Mouse (Mus musculus) layer of hippocampus, adult 9-11 months (tissue): ENCODE data around the gene Pgc.

Source experiments
- DNase-seq: peaks from one replicate; pipeline ENCODE4 v3.0.0; 2022

The Pgc gene

DNA sequence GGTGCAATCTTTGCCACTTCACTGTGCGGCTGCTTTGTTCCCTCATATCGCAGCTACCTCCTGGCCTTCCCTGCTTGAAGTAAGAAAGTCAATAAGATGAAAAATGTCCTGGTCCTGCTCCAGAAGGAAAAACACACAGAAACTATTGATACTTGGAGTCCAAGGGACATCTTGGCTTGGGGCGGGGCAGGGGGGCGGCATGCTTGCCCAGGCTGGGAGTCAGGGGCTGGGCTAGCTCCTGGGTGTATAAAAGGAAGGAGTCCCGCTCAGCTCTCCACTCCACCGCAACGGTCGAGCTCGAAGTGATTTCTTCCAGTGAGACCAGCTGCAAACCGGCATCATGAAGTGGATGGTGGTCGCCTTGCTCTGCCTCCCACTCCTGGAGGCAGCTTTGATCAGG, at the start of gene Pgc:
Pgc (plus strand) TSS at position 277 of the 400 bp plus-strand sequence.
- DNase-seq, result no peak

DNA sequence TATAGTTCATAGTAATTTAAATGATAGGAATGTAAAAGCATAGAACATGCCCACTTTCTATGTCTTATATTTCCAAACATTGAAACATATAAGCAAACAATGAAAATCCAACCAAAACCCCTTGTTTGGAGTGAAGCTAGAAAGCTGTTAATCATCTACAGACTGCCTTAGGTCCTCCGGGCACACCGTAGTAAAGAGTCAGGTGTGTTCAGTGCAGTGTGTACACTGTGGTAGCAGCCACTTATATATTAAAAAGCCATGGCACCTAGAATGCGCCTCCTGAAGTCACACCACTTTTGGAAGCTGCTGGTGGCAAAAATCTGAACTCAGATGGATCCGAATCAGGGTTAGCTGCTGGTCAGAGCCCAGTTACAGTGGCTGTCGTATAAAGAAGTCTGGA, 48.4 kb upstream of the Pgc start:
- DNase-seq, result no peak

DNA sequence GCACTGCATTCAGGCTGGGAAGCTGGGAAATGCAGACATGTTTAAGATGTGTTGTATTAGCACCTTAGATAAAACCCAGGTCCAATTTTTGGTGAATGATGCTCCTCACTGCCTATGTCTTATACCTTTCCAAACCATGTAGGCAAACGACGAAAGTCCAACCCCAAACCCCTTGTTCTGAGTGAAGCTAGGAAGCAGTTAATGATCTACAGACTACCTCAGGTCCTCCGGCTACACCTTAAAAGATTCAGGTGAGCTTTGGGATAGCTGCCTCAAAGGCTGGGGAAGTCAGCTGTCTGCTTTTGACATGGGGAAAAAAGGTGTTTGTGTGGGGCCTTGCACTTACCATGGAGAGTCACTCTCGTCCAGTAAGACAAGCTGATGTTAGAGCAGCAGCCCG, 47.9 kb upstream of the Pgc start:
- no peak for DNase-seq

DNA sequence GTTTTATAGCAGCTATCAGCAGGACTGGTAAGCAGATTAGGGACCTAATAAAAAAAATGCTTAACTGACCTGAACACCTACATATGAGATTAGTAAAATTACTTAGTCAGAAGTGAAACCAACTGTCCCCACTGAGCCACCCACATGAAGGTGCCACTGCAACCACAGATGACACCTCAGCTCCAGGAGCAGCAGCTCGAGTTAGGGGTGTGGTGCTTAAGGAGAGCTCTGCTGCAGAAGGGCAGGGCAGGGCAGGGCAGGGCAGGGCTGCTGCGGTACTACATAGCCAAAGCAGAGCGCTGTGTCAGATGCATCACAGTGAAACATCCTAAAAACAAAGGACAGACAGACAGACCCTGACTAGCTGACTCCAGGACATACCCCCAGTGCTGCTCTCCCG, 43.8 kb upstream of the Pgc start:
- no peak for DNase-seq

DNA sequence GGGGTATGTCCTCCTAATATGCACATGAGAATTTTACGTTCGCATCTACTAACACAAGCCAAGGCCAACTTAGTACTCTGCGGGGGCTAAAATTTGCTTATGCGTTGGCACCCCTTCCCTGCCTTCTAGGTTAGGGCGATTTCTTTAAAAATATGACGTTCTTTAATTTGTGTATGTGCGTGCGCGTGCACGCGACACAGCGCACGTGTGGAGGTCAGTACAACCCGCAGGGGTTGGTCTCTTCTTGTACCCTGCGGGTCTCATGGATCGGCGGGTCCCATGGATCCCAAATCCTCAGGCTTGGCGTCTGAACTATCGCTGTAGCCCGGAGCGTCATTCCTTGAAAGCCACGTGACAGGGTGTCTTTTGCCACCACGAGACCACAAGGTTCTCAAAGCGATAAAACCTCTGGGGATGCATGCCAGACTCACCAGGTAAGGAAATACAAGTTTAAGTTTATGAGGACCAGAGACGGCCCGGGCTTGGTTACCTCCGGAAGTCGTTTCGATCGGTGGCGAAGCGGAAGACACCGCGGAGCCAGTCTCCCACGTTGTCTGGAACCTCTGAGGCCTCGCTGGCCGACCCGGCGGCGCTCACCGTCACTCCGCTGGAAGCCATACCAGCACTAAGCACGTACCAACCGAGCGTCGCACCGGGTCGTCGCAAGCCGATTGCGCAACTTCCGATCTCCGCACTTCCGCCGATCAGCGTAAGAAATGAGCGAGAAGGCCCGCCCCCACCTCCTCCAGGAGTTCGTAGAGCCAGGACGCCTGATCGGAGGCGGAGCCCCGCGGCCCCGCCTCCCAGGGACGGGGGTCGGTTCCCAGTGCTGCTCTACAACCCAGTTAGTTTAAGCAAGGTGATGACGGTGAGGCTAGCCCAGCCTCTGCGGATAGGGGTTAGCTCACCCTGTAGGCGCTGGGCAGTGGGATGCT, 39.0 kb upstream of the Pgc start:
- DNase-seq, result peak; percentile 97

DNA sequence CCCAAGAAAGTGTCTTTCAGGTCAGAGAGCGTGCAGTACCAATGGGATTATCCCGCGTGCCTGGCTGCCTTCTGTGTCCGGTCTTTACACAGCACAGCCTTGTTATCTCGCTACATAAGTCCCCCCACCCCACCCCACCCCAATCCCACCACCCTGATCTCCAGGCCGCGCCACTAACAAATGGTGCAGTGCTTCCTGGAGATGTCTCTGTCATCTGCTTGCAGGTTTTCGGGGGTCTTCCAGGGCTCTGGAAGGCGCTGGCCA, 38.4 kb upstream of the Pgc start, which contains the start of gene Tomm6:
Tomm6 (minus strand) TSS at position 43 of the 264 bp plus-strand sequence.
- no peak for DNase-seq

DNA sequence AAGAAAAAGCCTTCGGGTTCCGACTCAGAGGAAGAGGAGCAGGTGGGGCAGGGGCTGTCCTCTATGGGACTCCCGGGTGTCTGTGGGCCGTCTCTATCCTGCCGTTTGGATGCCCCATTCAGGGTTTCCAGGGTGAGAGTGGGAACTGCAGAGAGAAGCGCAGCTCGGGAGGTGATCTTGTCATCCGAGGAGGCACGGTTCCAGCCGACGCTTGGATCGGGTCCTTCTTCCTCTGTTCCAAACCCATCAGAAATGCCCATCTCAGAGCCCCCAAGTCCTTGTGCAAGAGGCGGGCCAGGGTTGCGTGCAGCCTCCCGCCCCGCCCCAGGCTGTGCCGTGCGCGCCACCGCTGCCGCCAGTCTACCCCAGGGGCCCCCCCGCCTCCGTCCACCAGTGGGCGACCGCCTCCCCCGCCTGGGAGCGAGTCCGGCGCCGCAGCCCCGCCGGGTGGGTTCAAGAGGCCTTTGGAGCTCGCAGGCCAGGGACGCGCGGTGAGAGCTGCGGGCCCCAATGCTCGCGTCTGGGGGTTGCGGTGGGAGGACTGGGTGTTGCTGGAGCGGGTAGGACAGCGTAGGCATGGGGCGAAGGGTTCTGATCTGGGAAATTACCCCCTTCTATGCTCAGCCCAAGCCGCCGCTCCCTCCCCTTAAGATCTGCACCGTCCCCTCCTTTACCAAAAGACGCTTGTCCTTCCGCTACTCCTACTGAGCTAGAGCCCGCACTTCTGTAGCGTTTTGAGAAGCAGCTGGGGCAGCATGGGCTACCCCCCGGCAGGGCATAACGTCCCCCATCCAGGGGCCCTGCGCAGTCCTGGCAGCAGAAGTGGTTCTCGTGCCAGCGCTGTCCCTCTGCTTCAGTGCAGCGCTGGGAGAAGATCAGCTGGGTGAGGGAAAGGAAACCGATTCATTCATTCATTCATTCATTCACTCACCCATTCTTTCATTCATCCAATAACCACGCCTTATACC, 37.8 kb upstream of the Pgc start, which contains the start of gene Frs3:
Frs3 (plus strand) TSS at position 423 of the 968 bp plus-strand sequence.
- DNase-seq, result peak; percentile 74

DNA sequence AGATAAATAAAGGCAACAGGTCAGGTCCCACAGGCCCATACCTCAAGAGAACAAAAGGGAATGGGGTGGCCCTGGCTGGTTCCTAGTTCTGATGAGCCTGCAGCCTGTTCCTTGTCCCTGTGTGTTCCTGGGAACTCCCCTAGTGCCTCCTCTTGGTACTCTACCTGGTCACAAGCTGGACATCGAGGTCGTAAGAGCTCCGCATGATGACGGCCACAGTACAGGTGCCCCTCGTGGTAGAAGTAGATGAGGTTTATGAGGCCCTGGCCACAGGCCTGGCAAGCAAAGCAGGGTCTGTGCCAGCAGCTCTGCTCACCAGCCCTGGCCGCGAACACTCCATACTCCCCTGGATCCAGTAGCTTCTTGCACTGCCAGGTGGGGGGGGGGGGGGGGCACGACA, 36.7 kb upstream of the Pgc start:
- DNase-seq, result no peak

DNA sequence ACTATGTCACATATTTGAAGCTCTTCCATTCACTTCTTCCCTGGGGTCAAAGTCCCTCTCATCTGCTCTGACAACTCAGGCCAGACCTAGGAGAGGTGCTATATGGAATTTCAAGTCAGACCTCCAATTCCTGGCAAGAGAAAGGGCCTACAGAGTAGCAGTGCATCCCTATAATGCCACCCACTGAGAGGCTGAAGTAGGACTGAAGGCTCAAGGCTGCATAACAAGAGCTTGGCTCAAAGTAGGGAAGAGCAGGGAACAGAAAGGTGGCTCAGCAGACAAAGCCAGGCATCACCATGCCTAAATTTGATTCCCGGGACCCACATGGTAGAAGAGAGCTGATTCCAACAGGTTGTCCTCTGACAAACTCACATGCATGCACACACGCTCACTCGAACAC, 35.0 kb upstream of the Pgc start:
- no peak for DNase-seq

DNA sequence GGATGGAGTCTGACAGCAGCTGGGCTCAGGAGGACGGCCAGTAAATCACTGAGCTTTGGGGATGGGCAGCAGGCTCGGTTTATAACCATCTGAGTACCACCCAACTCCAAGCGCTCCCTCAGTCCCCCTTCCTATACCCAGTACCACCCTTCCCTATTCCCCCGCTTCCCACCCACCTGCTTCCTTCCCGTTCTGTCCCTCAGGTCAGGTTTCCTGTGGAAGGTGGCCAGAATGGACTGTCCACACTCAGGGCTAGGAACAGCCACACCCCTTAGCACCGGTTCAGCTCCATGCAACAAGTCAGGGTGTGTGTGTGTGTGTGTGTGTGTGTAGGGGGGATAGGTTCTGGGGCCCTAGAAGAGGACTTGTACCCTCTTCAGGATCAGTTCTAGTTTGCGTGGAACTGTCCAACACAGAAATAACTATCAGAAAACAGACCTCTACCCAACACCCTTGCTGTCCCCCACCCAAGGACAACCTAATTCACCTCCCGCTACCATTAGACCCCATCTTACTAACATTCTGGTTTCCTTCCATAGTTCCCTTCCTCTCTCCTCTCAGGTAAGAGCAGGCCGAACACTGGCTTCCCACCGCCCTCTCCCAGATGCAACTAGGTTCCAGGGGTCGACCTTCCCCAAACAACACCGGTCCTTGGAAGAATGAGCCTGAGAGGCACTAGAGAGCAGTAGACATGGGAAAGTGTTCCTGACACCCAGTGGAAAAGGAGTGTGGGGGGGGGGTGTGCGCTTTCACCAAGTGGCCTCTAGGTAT, 32.8 kb upstream of the Pgc start:
- DNase-seq, result no peak

DNA sequence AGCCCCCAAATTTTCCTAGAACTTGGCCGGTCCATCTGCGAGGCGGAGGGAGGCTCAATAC, 32.4 kb upstream of the Pgc start, which contains the start of gene Gm21981:
Gm21981 (minus strand) TSS at position 14 of the 61 bp plus-strand sequence.
- DNase-seq, result no peak

DNA sequence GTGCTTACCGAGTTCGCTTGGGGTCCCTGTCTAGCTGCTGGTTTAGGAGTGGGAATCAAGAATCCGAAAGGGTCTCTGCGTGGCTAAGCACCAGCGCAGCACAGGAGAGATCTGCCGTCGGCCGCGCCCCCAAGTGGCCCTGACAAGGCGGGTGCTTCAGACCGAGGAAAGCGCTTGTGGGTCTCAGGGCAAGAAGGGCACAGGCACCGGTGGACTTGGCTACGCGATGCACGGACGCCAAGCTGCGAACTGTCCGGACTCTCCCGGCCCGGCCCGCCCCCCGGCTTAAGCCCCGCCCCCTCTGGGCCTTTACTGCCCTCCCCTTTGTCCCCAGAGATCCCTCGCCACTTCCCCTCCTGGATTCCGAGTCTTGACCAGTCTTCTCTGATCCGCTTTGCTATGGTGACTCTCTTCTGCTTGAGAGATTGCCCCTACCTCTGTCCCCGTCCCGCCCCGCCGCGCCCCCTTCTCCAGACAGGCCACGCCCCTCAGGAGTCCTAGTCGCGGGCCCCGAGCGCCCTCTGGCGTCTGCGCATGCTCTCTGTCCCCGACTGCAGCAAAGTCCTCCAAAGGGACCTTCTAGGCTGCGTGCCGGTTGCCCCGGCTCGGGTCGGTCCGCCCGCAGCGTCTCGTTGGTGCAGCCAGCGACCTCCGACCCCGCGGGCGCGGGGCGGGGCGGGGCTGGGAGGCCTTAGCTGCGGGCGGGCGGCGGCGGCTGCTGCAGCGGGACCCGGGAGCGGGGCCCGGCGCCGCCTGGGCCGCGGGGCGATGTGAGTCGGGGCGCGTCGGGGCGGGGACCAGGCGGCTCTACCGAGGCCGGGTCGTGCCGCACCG, 31.9 kb upstream of the Pgc start, which contains the start of gene Prickle4:
Prickle4 (minus strand) TSS at position 234 of the 834 bp plus-strand sequence.
- DNase-seq, result peak; percentile 96

DNA sequence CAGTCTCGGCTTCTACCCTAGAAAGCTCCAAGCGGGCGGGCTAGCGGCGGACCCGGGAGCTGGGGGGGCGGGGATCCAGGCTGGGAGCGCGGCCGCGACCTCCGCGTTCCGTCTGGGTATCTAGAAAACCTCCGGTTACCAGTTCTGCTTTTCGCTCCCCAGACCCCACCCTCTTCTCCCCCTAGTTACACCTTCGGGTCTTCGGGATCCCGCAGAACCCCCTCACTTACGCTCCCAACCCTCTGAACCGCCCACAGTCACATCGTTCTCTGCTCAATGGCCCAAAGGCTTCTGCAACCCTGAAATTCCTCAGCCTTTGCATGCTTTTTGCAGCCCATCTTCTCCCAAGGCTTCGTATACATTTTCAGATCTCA, 31.3 kb upstream of the Pgc start:
- no peak for DNase-seq

DNA sequence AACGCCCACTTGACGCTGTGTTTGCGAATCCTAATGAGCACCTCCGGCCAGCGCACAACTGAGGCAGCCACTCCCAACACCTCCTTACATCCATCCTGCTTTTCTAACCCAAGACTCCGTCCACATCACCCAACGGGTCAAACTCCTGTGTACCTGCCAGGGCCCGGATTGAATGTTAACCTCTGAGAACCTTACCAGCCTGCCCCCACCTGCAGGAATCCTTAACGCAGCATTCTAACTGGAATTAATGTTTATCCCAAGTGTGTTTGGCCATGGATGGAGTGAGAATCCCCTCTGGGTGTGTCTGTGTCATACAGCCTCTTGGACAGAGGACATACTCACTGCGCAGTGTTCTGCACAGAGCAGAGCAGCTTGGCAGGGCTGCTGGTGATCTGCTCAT, 28.5 kb upstream of the Pgc start:
- DNase-seq, result no peak

DNA sequence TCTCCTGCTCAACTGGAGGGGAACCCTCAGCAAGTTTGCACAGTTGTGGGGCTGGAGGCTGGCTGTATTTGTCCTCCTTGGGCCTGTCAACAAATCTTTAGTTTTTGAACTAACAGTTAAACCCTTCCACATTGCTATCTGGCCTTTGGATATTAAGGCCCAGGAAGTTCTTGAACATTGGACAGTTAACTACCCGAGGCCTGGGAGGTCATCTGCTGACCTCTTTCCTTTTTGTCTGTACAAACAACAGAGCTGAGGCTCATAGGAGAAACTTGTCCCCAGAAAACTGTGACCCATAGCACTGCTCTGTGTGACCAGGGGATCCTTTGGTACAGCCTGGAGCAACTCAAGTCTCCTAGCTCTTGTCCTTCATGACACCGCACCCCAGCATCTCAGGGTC, 27.6 kb upstream of the Pgc start:
- DNase-seq, result no peak

DNA sequence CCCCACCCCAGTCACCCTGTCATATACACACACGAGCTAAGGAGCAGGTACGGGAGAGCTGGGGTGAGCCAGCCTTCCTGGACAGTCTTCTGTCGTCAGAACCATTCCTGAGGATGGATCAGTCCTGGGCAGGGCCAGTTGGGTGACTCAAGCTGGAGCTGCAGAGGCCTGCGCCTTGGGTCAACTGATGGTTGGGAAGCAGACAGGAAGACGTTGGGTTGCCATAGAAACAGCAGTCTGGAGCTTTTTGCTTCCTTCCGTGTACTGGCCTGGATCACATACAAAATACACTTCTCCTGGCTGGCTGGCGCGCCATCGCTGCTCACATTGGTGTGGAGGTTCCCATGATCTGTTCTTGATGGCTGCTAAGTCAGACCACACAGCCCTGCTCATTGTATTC, 24.8 kb upstream of the Pgc start:
- no peak for DNase-seq

DNA sequence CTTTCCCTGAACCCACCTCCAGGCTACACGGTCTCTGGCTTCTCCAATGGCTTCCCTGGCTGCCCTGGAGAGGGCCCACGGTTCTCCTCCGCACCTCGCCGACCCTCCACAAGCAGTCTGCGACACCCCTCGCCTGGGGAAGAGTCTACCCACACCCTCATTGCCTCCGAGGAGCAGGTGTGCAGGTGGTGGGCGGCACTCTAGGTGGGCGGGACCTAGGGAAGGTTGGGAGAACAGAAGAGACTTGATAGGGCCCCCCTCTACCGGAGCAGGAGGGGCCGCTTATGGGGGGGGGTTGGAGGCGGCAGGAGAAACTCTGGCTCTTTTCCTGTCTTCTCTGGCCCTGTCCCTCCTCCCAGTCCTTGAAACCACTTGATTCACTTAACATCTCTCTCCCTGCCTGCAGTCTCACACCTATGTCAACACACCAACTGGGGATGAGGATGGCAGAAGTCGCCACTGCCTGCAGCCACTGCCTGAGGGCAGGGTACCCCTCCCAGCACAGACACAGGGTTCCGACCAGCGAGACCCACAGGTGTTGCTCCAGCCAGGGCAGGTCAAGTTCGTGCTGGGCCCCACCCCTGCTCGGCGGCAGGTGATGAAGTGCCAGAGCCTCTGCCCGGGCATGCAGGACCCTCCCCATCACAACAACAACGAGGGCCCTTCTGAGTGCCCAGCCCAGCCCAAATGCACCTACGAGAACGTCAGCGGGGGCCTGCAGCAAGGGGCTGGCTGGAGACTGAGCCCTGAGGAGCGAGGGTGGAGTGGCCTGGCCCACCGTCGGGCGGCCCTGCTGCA, 23.9 kb upstream of the Pgc start:
- no peak for DNase-seq

DNA sequence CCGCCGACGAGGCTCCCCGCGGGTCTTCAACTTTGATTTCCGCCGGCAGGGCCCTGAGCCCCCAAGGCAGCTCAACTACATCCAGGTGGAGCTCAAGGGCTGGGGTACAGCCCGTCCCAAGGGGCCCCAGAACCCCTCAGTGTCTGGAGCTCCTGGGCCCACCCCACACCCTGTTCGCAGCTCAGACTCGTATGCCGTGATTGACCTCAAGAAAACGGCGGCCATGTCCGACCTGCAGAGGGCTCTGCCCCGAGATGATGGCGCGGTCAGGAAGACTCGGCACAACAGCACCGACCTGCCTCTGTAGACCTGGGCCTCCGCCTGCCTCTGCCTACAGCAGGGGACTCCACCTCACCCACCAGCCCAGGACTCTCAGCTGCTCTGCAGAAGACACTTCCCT, 23.1 kb upstream of the Pgc start:
- no peak for DNase-seq

DNA sequence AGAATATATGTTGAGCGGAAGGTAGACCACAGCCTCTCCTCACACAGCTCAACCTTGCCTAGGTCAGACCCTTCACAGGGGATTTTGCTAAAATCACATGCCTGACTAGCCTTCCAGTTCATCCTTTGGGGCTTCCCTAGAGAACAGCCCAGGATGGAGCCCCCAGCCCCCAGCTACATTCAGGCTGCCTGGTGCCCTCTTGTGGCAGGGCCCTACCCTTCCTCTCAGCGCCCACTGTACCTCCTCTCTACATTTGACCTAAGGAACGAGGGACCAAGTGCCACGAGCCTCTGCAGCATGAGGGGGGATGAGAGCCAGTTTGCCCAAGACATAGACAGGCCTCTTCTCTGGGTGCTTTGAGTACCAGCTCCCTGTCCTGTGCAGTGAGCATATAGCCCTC, 21.9 kb upstream of the Pgc start:
- DNase-seq, result no peak

DNA sequence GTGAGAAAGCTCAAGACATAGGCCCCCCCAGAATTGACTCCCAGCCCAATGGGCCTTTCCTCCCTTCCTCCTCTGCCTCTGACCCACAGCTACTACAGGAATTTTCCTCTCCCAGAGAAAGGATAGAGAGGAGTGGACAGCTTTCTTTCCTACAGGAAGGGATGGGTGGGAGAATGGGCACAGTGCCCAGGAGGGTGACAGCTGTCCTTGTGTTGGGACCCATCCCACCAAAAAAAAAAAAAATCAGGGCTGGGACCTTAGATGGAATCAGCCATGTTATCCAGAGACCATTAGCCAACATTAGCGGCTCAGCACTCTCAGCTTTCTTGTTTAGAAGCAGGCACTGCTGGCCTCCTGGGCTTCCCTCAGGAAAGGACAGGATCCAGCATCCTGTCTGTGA, 20.4 kb upstream of the Pgc start:
- no peak for DNase-seq

DNA sequence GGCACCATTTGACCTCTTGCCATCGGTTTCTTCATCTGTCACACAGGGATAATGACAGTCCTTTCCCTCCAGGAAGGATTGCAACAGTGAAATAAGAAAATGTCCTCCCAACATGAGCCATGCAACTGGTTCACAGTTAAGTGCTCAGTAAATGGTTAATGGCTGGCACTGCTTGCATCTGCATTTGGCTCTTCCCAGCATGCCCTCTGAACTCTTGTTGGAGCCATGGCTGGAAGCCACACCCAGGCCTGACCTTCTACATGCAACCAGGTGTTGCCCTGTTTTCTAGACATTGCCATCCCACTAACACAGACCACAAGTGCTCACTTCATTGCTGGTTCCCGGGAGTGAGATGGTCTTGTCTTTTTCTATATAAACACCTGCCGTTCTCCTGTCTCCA, 18.7 kb upstream of the Pgc start:
- DNase-seq, result no peak

DNA sequence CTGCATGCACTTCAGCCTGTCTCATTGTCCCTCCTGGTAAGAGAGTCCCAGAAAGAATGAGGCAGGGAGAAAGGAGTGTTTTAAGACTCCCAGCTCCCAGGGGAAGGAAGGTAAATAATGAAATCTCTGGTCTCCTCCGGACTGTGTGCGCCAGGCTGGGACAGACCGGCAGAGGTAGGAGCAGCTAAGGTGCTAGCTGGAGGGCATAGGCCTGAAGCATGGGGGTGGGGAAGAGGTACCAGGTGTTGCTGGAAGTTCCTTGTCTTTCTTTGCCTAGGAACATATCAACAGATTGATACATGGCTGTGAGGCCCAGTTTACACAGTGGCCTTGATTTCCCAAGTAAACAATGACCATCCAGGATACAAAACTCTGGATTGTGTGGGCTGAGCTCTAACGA, 17.7 kb upstream of the Pgc start:
- DNase-seq, result no peak
